Mouse (Mus musculus): ENCODE data around the gene Trp53i13.

The Trp53i13 gene

GRCm38 (mm10) chr11:77491123-77491501 is 24.7 kb downstream of the Trp53i13 start:
- DNase-seq: peak; percentile 89 to 91

DNA sequence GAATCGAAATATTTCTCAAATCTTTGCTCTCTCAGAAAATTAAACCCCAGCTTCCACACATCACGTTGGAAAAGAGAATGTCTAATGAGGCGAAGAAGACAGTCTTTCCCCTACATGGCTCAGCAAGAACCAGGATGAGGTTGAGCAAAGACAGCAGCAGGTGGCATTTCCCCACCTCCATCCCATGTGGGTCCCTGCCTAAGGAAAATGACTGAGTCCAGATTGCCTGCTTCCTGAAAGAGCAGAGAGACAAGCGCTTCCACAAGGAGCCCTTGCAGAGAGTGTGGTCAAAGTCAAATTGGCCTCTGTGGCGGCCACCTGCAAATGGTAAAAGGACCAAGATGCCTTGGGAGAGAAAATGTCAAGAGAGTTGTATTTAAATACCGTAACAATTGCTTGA is 25.3 kb downstream of the Trp53i13 start:
- no peak for DNase-seq

GRCm38 (mm10) chr11:77489591-77490235 is 26.1 kb downstream of the Trp53i13 start, which contains the start of gene Ankrd13b:
Gene Ankrd13b, minus strand, starts transcription at chr11:77489678.
- DNase-seq: peak; percentile 45 to 50

GRCm38 (mm10) chr11:77488771-77489581 is 26.8 kb downstream of the Trp53i13 start:
- DNase-seq: peak; percentile 19 to 36

DNA sequence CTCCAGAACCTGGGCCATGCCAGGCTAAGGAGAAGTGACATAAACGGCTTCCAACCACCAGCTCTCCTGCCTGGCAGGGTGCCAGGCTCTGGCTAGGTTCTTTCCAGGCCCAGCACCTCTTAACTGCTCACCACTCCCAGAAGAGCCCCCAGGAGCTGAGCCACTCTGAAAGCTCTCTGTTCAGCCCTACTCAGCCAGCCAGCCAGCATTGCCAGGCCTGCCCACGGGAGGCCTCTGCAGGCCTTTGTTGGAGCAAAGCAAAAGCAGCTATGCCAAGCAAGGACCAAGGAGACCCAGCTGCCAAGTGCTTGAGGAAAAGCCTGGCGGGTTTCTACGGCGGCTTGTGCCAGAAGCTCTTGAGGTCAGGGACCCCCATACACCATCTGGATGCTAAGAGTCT is 29.0 kb downstream of the Trp53i13 start:
- no peak for DNase-seq

DNA sequence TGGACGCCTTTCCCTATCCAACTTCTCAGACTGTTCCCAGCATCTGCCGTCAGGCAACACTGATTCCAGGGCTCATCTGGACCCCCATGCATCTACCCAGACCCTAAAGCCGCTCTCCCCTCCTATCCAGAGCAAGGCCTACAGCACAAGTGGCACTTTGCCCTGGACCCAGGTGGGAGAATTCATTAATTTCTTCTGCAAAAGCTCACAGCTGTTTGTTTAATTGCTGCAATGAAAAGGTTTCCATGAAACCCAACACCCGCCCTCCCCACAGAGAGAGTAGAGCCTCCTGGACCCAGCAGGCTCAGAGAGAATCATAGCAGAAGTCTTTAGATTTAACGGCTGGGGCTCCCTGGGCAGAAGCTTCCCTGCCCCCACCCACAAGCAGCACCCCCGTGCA is 30.6 kb downstream of the Trp53i13 start:
- DNase-seq: no peak

- DNase-seq: peak in 1 of 2 experiments; percentile 27
Measured at GRCm38 (mm10) chr11:77483510-77484255, 32.1 kb downstream of the Trp53i13 start.

GRCm38 (mm10) chr11:77483043-77483442 is 32.7 kb downstream of the Trp53i13 start:
- DNase-seq: no peak

- DNase-seq: no peak
Measured at GRCm38 (mm10) chr11:77476895-77477294, 38.9 kb downstream of the Trp53i13 start.

GRCm38 (mm10) chr11:77476216-77476615 is 39.6 kb downstream of the Trp53i13 start:
- DNase-seq: no peak

- no peak for DNase-seq
Measured at GRCm38 (mm10) chr11:77472775-77473174, 43.0 kb downstream of the Trp53i13 start.

DNA sequence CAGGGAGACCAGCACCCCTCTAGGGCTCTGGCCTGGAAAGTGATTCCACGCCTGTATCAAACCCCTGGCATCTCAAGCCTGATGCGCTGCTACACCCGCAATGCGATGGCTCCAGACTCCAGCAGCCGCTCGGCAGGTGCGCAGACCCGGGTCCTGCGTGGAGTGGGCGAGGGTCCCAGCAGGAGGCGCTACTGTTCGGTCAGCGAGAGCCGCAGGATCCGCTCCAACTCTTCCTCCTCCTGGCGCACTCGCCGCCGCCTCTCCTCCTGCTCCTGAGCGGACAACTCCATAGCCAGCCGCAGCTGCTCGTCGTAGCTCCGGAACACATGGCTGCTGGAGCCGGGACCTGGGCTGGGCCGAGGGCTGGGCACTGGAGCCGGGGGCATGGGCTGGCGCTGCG is 44.4 kb downstream of the Trp53i13 start:
- DNase-seq: no peak

DNA sequence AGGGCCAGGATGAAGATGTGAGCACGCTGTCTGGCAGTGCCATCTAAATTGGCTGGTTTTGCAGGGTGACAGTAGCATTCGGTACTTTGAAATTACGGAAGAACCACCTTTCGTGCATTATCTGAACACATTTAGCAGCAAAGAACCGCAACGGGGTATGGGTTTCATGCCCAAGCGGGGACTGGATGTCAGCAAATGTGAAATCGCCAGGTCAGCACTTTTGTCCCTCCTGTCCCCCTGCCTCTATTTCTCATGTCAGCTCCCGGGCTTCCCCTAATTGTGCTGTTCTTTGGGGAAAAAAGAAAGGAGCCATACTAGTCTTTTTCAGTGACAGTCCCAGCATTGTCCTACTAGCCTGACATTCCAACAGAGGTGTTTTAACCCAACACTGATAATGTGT is 47.4 kb downstream of the Trp53i13 start:
- DNase-seq: no peak

DNA sequence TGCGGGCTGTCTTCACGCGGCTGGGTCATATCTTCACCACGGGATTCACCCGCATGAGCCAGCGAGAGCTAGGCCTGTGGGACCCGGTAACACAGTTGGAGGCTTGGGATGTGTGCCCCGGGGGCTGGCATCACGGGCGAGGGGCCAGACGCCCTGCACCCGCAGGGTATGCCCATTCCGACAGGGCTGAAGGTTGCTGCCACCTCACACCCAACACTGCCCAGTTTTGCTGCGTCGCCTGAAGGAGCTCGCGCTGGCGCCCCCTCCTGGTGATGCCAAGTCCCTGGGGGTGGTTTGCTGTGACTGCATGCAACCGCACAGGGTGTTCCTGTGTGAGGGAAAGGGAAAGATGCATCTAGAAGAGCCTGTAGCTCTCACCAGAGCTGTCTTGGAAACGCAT is 48.0 kb downstream of the Trp53i13 start:
- peak; percentile 91 for DNase-seq

DNA sequence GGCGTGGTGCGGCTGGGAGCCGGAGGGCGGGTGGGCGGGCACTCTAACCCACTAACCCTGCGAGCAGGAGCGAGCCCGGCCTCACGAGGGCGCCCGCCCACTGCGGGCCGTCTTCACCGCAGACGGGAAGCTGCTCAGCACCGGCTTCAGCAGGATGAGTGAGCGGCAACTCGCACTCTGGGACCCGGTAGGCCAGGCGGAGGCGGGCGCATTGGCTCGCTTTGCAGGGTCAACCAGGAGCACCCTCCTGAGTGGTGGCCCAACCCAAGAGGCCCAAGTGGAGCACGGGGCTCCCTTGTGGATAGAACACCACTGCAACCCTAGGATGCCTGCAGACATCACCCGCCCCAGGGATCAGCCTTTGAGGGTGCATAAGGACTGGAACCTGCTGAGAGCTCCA is 48.6 kb downstream of the Trp53i13 start:
- DNase-seq: peak; percentile 87

GRCm38 (mm10) chr11:77466544-77466943 is 49.2 kb downstream of the Trp53i13 start:
- DNase-seq: no peak

DNA sequence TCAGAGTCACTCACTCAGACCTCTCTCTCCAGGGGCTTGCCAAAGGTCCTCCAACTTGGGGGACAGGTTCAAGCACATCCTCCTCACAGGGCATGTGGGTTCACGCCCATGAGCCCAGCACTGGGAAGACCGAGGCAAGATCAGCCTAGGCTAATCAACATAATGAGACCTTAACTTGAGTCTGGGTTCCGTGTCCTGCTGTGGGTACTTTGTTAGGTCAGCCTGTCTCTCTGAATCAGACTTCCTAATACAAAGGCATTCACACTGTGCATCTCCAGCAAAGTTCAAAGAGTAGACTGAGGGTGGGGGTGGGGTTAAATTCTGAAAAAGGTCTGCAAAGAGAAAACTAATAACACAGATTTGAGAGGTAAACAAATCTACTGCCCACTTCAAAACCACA is 50.7 kb downstream of the Trp53i13 start:
- no peak for DNase-seq

- DNase-seq: no peak
Measured at GRCm38 (mm10) chr11:77464684-77465083, 51.1 kb downstream of the Trp53i13 start.

DNA sequence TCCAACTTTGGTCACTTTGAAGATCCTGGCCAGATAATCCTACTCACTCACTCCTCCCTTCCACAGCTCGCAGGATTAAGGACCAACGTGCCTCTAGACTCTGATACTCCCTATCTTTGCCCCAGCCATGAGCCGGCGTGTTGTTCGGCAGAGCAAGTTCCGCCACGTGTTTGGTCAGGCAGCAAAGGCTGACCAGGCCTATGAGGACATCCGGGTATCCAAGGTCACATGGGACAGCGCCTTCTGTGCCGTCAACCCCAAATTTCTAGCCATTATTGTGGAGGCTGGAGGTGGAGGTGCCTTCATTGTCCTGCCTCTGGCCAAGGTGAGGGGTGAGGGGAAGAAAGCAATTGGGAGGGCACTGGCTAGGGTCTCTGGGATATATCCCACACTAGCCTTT is 52.0 kb downstream of the Trp53i13 start:
- DNase-seq: no peak

DNA sequence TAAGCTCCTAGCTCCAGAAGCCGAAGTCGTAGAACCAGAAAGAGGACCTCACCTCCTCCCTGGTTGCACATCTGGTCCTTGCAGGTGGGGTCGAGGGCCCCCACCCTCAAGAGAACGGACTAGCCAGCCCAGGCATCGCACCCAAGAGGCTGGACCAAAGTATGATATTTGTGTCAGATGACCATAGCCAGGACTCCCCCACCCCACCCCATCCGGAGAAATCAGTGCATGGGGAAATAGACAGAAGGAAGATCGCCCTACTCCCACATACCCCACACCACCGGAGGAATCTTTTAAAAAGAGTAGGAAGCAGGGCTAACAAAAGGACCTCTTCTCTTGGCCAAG is 52.7 kb downstream of the Trp53i13 start:
- no peak for DNase-seq

GRCm38 (mm10) chr11:77462283-77463100 is 53.3 kb downstream of the Trp53i13 start, which contains the start of gene Coro6:
Gene Coro6, plus strand, starts transcription at chr11:77462411.
- peak; percentile 49 to 53 for DNase-seq

DNA sequence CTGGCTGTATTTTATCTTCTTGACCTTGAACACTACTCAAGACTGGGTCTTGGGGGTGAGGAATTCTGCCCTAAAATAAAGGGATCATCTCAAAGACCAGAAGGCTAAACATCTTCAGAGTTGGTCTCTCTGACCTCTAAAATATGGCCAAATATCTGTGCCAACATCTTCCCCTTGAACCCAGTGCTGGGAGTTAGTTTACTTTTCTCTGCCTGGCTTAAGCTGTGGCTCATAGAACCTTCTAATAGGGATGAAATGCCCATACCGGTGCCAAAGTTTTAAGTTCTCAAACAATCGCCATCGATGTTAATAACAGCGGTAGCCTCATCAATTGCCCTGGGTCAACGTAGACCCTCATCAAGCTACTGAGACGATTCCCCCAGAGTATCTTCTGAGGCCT is 53.9 kb downstream of the Trp53i13 start:
- DNase-seq: no peak
